Mouse (Mus musculus): ENCODE measurements around the gene Aspdh.

The Aspdh gene

DNA sequence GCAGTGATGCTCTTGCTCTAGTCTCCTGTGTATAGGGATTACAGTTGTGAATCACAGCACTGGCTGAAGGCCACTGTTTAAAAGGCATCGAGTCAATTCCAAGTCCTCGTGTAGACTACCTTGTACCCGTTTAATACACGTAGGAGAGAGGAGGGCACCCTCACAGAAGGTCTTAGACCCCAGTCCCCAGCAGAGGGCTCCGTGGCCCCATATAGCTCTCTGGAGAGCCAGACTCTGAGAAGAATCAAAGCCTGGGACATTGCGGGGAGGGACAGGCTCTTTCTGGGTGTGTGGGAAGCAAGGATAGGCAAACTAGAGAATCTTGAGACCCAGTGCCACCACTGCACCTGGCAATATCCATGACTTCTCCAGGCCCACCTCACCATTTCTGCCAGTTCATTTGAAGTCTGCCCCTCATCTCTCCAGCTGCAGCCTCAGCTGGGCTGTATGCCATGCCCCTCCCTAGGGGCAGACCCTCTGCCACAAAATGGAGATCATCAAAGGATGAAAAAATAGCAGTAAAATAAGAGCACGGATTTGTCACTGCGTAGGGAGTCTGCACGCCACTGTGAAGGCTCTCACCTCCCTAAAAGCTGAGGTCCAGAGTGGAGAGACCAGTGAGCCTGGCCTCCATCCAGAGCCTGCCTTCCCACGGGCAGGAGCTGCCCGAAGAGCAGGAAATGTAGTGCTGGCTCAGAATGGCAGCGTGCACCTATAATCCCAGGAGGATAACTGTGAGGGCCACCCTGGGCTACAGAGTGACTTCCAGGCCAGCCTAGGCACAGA lies 18.9 kb upstream of the Aspdh start:
- no peak for DNase-seq (ENCODE audit: low spot score)

DNA sequence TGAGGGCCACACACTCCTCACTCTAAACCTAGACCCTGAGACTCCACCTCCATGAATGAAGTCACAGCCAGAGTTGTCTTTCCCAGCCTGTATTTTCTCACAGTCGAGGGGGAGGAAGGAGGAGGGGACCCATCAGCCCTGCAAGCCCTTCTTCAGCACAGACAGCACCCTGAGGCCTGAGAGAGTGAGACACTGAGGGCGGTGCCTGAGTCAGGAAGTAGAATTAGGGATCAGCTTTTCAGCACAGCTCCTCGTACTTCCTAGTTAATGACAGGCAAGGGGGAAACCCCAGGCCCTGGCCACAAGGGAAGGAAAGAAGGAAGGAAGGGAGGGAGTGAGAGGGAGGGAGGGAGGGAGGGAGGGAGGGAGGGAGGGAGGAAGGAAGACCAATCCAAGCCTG lies 11.9 kb upstream of the Aspdh start:
- no peak for DNase-seq (ENCODE audit: low spot score)

DNA sequence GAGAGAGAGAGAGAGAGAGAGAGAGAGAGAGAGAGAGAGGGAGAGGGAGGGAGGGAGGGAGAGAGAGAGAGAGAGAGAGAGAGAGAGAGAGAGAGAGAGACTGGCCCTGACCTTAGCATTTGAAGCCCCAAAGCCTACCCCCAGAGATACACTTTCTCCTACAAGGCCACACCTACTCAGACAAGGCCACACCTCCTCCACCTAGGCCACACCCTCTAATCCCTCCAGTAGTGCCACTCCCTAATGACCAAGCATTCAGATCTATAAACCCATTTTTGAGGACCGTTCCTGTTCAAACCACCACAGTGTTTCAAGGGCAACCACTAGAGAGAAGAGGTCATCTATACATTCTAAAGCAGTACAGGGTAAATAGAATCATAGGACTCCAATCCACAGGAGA lies 8.9 kb upstream of the Aspdh start:
- DNase-seq (ENCODE audit: low spot score), result no peak

DNA sequence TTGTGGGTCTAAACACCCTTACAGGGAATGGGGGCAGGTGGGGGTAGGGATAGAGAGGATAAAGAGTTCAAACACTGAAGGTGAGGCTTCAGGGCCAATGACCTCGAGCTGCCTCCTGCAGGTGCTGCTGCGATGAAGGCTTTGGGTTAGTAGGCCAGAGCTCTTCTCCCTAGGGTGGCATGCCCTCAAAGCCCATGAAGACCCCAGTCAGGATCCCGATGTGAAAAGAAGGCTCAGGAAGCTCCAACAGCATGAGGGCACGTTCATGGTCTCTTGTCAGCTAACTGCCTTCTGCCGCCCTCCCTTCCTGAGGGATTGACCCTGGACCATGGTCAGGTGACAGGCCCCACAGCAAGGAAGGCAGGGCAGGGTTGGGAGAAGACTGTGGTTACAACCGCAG lies 5.1 kb upstream of the Aspdh start:
- DNase-seq (ENCODE audit: low spot score), result no peak

DNA sequence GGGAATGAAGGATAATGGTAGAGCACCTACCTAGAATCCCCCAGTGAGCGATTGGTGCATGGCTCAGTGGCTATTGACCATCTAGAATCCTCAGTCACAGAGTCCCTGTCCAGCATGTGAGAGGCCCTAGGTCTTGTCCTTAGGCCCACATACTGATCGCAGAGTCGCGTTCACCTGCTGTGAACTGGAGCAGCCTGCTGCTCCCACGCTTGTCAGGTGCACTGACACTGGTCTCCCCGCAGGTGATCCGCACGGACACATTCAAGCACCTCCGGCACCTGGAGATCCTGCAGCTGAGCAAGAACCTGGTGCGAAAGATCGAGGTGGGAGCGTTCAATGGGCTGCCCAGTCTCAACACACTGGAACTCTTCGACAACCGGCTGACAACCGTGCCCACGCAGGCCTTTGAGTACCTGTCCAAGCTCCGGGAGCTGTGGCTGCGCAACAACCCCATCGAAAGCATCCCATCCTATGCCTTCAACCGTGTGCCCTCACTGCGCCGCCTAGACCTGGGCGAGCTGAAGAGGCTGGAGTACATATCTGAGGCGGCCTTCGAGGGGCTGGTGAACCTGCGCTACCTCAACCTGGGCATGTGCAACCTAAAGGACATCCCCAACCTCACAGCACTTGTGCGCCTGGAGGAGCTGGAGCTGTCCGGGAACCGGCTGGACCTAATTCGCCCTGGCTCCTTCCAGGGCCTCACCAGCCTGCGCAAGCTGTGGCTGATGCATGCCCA lies 4.3 kb upstream of the Aspdh start:
- no peak for DNase-seq (ENCODE audit: low spot score)

DNA sequence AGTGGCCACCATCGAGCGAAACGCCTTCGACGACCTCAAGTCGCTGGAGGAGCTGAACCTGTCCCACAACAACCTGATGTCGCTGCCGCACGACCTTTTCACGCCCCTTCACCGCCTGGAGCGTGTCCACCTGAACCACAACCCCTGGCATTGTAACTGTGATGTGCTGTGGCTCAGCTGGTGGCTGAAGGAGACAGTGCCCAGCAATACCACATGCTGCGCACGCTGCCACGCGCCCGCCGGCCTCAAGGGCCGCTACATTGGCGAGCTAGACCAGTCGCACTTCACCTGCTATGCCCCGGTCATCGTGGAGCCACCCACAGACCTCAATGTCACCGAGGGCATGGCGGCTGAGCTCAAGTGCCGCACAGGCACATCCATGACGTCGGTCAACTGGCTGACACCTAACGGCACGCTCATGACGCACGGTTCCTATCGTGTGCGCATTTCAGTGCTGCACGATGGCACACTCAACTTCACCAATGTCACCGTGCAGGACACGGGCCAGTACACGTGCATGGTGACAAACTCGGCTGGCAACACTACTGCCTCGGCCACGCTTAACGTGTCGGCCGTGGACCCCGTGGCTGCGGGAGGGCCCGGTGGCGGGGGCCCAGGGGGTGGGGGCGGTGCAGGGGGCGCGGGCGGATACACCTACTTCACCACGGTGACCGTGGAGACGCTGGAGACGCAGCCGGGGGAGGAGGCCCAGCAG lies 3.5 kb upstream of the Aspdh start:
- DNase-seq (ENCODE audit: low spot score), result no peak

DNA sequence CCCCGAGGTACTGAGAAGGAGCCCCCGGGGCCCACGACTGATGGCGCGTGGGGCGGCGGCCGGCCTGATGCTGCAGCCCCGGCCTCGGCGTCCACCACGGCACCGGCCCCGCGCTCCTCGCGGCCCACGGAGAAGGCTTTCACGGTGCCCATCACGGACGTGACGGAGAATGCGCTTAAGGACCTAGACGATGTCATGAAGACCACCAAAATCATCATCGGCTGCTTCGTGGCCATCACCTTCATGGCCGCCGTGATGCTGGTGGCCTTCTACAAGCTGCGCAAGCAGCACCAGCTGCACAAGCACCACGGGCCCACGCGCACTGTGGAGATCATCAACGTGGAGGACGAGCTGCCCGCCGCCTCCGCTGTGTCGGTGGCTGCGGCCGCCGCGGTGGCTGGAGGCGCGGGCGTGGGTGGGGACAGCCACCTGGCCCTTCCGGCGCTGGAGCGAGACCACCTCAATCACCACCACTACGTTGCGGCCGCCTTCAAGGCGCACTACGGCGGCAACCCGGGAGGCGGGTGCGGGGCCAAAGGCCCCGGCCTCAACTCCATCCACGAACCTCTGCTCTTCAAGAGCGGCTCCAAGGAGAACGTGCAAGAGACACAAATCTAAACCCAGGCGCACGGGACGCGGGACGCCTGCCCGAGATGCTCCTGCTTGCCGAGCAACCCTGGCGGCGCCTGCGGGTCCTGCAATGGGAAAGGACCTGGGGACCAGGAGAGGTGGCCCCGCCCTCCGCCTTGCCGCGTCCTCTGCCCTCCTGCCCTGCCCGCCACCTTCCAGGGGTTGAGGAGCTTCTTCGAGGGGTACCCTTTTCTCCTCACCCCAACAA lies 2.8 kb upstream of the Aspdh start:
- DNase-seq (ENCODE audit: low spot score), result no peak

DNA sequence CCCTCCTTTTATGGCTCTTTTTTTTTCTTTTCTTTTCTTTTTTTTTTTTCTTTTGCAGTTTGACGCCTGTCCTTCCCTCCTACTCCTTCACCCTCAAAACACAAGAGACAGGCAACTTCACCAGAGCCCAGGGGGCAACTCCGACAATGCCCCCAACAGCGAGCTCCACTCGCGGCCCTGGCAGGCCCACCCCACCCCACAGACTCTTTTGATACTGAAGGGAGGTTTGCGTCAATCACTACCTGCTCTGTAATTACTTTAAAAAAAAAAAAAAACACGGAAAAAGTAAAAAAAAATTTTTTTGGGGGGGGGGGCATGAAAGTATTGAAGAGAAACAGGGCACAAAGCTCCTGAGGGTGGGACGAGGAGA lies 2.1 kb upstream of the Aspdh start:
- DNase-seq (ENCODE audit: low spot score), result no peak

DNA sequence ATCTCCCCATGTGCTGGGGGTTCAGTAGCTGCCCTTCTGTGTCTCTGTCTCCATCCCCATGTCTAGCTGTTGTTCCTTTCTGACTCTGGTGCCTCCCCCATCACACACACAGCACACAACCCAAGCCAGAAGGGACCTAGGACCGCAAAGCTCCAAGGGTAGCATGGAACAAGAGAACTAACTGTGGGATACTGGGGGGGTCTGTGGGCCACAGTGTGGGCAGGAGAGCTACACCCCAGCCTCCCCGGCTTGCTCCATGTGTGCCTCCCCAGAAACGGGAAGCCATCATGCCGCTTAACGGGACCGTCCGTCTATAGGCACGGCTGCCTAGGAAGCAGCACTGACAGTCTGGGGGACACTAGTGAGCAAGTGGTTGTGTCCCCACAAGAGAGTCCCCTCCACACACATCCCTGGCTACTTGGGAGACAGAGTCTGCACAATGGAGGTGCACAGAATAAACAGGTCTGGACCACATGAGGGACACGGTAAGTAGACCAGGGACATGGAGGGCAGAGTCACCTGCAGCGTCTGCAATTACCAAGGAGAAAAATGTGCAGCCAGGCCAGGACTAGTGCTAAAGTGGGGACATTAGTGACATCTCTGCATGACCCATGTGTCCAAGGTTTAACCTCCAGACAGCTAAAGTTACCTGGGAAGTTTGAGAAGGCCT lies 1.5 kb upstream of the Aspdh start:
- DNase-seq (ENCODE audit: low spot score), result no peak

DNA sequence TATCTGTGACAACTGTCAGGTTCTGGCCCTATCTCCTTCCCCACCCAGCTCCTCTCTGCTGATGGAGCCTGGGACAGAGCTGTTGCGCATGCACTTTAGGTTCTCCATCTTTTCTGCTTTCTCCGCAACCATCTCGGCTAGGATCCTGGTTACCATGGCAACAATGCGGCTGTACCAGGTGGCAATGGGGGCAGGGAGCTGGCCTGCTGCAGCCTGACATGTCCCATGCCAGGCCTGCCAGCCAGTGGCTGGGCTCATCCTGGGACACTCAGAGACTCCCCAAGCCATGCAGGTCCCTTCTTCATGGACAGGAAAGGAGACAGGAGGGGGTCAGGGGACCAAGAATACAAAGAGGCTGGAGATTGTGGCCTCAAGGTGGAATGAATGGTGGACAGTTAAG lies 680 bp upstream of the Aspdh start:
- no peak for DNase-seq (ENCODE audit: low spot score)

DNA sequence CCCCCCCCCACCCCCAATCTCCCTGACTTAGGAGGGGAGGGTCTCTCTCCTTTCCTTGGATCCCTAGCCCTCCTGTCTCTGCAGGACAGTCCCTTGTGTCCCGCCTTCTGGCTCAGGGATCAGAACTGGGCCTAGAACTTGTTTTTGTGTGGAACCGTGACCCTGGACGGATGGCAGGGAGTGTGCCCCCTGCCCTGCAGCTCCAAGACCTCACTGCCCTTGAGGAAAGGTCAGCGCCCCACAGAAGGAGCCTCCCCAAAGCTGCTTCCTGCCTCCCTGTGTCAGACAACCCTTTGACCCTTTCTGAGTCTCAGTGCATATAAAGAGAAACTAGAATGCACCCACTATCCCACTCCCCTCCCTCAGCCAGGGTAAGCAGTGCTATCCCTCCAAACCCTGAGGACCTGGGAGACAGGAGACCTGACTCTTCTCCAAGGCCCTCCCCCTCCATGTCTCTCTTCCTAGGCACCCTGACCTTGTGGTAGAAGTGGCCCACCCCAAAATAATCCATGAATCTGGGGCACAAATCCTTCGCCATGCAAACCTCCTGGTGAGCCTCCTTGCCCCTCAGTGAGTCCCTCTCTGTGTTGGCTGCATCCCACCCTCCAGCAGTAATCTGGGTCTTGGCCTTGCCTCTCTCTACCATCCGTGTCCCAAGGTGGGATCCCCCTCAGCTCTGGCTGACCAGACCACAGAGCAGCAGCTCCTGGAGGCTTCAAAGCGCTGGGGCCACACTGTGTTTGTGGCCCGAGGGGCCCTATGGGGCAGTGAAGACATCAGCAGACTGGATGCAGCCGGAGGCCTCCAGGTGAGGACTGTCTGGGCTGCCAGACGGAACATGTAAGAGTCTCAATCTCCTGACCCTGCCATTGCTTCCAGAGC lies 1.1 kb downstream of the Aspdh start:
- DNase-seq (ENCODE audit: low spot score), result no peak

DNA sequence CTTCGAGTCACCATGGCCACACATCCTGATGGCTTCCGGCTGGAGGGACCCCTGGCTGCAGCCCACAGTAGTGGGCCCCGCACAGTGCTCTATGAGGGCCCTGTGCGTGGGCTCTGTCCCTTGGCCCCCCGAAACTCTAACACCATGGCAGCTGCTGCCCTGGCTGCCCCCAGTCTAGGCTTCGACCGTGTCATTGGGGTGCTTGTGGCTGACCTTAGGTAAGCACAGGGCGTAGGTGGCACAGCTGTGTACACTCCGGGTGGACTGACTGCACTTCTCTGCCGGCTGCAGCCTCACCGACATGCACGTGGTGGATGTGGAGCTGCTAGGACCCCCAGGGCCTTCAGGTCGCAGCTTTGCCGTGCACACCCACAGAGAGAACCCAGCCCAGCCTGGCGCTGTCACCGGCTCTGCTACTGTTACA lies 1.7 kb downstream of the Aspdh start:
- DNase-seq (ENCODE audit: low spot score), result no peak

DNA sequence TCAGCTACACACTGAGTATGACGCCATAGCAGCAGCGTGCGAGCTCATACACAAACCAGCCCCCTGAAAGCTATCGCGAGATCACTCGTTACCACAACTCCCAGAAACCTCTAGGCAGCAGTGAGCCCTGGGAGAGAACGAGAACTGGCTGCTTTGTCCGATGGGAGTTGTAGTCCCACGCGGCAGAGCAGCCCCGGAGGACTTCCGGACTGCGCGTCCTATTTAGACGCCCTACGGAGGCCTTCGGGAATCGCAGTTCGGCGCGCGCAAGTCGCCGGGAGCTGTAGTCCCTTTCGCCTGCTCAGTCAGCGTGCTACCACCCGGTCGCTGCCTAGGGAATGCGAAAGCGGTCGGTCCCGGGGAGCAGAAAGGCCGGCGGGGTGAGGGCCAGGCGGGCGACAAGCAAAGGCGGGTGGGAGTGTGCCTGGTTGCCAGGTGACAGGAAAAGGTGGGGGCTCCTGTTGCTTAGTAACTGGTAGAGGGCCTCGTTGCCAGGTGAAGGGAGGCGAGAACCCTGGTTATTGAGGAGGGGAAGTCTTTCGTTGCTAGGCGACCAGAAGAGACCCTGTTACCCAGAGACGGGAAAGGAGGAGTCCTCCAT lies 2.7 kb downstream of the Aspdh start, which contains the start of gene Josd2:
Gene Josd2, plus strand, starts transcription at position 170 of the 601 bp plus-strand sequence.
- DNase-seq (ENCODE audit: low spot score), result peak; percentile 78

DNA sequence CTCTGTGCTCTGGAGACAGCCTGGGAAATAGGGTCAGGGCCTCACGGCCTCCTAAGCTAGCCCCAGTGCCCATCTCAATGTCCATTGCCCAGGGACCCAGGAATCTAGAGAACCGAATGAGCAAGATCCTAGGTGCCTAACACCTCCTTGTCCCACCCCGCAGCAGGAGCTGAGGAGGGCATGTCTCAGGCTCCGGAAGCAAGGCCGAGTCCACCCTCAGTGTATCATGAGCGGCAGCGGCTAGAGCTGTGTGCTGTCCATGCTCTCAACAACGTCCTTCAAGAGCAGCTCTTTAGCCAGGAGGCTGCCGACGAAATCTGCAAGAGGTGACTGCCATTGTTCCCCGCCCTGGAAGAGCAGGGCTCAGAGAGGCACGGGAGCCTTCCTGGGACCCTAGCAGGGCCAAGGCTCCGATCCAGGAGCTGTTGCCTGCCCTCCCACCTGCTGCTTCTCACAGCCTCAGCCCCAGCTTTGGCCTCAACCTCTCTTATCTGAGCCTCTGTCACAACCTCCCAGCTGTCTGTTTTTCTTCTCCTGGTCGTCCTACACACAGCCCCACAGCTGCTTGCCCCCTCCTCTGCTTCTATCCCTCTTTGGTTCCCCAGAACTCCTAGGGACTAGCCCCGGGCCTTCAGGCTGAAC lies 3.6 kb downstream of the Aspdh start:
- no peak for DNase-seq (ENCODE audit: low spot score)

DNA sequence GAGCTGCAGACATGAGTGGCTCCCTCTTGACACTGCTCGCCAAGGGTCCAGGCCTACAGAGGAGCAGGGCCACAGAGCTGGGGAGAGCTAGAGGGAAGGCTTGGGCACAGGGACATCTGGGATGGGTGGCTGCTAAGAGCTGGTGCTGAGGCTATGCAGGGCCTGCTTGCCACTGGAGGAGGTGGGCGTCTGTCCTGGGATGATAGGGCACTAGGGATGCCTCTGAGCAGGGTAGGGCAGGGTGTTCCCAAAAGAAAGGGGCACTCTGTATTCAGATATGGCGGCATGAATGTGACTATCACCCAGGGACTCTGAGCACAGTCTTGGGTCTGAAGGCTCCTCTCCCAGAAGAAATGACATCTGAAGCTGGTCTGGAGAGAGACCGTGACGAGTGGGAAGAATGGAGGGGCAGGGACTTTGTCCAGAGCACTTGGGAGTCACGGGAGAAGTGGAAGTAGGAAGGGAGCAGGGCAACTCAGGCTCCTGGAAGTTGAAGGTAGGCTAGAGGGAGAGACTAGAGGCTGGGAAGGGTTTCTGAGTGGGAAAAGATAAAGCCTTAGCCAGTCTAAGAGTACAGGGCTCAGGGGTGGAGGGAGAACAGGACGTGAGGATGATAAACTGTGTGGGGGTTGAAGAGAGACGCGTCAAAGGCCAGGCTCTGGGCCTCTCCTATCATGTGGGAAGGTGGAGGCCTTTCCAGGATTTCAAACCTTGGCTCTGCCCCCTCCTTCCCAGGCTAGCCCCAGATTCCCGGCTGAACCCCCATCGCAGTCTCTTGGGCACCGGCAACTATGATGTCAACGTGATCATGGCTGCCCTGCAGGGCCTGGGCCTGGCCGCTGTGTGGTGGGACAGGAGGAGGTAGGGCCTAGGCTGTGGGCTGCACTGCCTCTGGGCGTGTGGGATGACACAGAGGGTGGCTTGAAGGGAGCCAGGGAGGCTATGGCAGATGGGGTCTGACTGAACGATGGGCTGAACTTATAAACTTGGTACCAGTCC lies 4.8 kb downstream of the Aspdh start:
- DNase-seq (ENCODE audit: low spot score), result no peak

DNA sequence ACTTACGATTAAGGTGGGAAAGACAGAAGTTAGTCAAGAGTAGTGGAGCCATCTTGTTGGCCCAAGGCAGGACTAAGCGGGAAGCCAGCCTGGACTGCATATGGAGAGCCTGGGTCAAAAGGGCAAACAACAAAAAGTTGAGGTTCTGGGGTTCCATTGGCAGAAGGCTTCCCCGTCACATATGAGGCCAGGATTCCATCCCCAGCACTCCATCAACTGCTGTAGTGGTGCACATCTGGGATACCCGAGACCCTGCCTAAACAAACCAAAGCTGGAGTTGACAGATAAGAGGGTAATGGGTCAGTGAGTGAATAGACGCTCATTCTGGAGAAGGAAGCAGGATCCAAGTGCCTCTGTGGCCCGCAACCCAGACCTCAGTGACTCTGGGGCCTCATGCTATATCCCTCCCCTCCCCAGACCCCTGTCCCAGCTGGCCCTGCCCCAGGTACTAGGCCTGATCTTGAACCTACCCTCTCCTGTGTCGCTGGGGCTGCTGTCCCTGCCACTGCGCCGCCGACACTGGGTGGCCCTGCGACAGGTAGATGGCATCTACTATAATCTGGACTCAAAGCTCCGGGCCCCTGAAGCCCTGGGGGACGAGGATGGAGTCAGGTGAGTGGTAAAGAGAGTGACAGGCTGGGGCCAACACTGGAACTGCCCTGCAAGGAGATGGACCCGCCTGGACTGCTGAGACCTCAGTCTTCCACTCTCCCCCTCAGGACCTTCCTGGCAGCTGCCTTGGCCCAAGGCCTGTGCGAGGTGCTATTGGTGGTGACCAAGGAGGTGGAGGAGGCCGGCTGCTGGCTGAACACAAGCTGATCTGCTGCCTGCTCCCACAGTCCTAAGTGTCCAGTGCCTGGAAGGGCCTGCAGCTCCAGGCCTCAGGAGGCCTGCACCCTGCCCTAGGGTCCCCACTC lies 5.8 kb downstream of the Aspdh start:
- DNase-seq (ENCODE audit: low spot score), result no peak

DNA sequence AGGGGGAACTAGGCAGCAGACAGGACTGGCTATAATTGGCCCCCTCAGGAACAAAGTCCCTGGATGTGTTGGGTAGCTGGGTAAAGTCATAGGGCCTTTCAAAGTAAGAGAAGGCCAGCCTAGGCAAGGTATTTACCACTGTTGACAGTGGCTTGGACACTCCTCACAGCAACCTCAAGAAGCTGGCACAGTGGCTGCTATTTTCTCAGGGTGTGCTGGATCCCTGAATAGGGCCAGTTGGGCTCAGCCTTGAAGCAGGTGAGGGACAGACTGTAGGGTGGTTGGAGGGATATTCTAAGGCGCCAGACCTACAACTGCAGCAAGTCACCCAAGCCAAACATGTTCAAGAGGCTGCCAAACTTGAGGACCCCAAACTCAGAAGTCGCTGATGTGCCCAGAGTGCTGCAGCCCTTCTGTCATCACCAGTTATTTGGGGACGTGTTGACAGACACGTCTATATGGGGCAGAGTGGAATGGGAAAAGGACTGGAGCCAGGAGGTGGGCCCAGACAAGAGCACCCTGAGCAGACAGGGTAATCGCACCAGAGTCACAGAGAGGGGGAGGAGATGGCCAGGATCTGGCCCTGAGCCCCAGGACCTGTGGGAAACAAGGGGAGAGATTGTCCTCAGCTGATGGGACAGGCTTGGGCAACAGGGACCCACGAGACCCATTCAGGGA lies 6.8 kb downstream of the Aspdh start:
- no peak for DNase-seq (ENCODE audit: low spot score)
